Mouse (Mus musculus) erythroid progenitor cell, adult 5-6 weeks (primary cell): ENCODE results near the gene Smtnl1. TPM values are rescaled to one million over a fixed set of nuclear protein-coding genes. Genes with fewer than 3 reads are reported as not detected.
A peak's percentile ranks its signal among the peaks of the same experiment; 100 is the strongest.

Source experiments
- ATAC-seq: replicated peaks from 2 replicates; pipeline ENCODE4 v1.8.0; 2016; ENCODE audit warnings: moderate number of reproducible peaks, mild to moderate bottlenecking, moderate TSS enrichment, inconsistent platforms; ENCODE audit not compliant: poor library complexity, low FRiP score, severe bottlenecking
- total RNA-seq, 2 experiments: library from RNA; stranded (forward) in 1 of 2; stranded (reverse) in 1 of 2; fragments of 150-400 nt in 1 of 2; fragments of 186-747, 209-891 nt in 1 of 2; gene quantifications; 2 replicates each; pipeline versions ENCODE4 v1.2.3 to v1.2.4; 2015 to 2017; ENCODE audit warnings: low replicate concordance in 2 of 2

Gene Smtnl1
- total RNA-seq (2015; ENCODE audit: low replicate concordance) (not detected in 2 replicates), total RNA-seq (2017; ENCODE audit: low replicate concordance) (not detected in 2 replicates)

DNA sequence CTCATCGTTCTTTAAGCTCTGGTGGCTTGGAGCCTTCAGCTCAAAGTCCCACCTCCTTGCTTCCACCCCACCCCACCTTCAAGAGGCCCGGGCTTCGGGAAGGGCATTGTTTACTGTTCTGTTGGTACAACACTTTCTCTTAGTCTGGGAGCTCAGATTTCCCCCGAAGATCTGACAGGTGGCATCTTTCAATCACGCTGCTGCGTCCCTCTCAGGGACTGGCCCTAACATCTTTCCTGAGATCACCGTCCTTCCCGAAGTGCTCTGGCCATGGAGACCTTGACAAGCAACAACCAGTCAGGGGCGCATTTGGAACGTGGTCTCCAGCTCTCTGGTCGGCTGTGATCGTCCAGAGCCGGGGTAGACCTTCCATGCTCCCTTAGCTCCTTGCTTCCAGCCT is at the start of gene Smtnl1:
Gene Smtnl1, minus strand, starts transcription at position 101 of the 400 bp plus-strand sequence.
- no peak for ATAC-seq

DNA sequence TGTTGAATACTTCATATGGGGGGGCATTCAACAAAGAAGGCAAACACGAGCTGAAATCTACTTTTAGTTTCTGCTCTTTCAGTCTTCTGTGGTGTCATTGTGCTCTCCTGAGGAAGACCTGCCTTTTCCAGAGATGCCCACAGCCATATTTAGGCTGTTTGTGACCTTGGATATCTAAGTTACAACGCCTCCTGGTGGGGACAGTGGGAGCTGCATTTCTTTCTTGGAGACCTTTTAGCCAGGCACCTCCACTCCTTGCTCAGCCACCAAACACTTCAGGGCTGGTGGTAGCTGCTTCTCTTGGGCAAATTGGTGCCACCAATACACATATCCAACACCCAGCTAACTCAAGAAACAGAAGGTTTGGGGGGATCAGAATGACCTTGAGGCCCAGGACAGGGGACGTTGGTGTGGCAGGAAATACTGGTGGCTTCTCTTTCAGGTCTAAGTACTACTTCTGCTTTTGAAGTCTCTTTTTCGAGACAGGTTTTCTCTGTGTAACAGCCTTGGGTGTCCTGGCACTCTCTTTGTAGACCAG is 48.2 kb upstream of the Smtnl1 start:
- ATAC-seq, result 0 out of 2 replicates have a peak, but pooled peaks have one; percentile 39

DNA sequence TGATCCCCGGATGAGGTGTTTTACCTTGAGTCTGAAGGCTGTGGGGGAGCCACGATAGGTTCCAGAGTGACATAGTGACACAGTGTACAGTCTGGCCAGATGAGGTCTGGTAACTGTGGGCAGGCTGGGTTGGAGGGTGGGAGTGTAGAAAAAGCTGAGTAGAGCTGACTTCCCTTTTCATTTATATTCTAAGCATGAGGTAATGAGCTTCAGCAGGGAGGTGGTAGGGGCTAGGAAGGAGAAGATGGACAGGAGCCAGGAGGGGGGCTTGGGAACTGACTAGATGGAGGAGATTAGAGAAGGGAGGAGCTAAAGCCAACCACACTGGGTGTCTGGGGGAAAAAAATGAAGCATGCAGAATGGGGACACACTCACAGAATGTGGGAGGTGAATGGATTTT is 46.5 kb upstream of the Smtnl1 start:
- no peak for ATAC-seq

DNA sequence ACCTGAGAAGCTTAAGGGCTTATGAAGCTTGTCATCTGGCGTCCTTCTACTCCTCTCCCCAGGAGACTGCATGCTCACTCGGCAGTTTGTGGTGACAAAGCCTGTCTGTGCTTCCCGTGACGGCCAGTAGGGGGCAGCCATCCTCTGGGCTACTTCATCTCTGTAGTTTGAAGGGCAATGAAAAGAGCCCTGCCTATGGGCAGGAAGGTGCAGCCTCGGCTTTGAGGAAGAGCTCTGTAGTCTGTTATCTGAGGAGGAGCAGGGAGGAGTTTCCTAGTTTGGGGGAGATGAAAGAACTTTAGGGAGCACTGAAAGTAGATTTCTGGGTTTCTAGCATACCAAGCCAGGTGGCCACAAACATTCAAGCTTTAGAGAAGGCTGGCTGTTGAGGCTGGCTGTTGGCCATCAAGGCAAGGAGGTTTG is 46.1 kb upstream of the Smtnl1 start:
- peak; percentile 62 for ATAC-seq

DNA sequence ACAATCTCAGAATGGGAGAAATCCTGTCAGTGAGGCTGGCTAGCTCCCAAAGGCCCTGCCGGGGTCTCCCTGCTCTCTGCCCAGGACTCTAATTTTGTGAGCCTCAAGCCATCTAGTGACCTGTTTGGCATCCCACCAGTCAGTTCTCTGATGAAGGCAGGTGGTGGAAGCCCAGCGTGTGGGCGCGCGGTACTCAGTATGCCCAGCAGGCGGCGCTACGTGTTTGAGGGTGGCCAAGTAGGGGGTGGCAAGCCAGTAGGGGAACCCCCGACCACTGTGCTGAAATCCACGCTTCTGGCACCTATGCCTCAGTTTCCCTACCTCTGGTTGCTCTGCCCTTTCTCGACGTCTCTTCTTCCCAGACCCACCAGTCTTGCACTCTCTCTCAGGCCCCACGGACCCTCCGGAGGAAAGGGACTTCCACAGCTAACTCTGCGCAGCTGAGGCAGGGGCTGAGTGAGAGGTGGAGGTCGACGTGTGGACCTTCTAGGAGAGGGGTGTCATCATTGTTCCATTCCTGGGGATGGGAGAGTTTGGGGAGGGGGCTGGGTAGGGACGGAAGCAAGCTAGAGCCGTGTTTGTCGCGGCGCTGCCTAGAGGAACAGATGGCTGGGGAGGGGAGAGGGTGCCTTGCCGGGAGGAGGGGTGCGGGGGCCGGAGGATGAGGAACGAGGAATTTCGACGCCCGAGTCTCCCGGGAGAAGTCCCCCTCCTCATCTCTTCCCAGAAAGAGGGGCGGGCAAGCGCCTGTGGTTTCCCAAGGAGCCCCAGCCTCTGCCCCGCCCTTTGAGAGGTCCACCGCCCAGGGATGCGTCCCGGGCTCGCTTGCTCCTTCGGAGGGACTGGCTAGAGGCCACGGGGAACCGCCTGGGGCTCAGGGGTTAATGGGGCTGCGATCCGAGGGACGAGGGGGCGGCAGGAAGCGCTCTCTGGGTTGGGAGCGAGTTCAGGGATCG is 43.4 kb upstream of the Smtnl1 start:
- peak; percentile 23; the same call in 1 of the 2 replicates for ATAC-seq

DNA sequence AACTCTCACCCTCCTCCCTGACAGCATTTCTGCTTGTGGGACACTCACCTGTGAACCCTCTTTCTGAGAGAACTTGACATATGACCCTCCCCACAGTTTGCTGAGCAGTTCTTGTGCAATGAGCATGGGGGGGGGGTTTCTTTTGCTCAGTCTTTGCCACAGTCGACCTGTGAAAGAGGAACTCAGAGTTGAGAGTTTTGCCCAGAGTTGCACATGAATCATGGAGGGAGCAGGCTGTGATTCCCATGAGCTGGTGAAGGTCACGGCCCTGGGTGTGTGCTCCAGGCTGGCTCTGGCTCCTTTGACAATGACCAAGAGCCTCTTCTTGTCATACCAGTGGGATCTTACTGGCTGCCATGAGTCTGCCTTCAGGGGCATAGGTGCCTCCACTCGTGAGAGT is 39.8 kb upstream of the Smtnl1 start:
- no peak for ATAC-seq

DNA sequence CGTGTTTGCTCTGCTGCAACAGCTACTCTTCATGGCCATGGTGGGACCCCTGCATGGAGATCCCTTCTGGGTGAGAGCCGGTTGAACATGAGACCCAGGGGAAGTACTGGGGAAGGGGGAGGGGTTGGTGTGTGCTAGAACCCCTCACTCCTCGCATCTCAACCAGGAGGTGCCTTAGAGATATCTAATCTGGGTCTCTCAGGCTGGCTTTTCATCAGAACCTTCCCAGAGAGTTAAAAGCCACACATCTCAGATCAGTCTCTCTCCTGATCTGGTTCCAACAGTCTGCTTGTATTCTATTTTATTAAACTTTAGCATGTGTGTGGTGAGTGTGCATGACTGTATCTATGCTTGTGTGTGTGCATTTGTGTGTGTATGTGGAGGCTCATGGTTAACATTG is 39.0 kb upstream of the Smtnl1 start:
- no peak for ATAC-seq

DNA sequence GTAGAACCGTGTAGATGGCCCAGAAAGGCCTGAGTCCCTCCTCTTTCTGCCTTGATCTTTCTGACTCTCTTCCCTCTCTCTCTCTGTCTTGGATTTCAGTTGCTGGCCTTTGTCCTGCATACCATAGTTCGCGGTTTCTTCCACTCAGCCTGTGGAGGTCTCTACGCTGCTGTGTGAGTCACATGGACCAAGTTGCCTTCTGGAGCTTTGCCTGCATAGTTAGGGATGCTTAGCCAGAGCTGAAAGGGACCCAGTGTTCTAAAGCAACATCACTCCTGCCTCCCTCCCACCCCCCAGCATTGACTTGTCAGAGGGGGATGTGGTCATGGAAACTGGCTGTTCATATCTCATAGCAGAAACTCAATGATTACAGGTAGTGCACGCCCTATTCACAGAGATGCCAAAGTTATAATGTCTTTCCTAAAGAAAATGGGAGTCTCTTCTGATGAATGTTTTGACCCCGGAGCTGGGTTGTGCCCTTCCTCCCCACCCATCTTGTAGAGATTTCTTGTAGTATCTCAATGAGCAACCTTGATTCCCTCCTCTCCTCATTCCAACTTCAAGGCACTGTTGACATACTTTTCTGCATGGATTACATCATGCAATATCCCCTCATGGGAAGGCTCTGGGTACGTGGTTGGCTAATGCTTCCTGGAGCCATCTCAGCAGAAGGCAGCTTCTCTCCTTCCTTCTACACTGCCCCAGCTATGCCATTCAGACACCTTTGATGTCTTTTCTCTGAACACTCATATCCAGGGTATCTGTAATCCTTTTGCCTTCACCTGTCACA is 37.7 kb upstream of the Smtnl1 start:
- ATAC-seq, result no peak

DNA sequence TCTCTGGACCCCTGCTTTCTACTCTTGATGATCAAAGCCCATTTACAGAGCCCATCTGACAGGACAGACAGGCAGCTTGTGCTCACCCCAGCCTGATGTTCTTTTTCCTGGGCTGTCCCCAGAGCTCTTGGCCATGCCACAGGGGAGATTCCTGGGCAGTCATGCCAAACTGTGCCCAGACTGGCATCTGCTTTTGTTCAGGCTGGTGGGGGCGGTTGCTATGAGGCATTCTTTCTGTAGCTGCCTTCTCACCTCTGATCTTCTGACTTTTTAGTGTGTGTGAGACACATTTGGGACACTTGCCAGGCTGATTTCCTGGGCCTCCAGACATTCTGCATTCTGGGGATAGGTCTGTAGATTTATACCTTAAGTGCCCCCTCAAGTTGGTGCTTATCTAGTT is 36.1 kb upstream of the Smtnl1 start:
- no peak for ATAC-seq

DNA sequence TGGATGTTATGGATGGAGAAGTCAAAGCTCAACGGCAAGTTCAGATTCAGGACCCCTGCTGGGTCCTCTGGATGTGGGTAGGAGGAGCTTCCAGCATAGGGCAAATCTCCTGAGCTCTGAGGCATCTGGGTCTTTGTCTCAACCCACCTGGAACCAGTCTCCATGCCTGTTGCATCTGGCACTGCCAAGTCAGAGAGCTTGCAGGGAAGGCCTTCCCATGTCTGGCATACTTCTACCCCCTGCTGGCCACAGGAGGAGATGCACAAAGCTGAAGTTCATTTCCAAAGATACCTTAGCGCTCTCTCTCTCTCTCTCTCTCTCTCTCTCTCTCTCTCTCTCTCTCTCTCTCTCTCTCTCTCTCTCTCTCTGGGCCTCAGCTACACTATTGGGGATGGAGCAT is 33.3 kb upstream of the Smtnl1 start:
- peak; percentile 65 for ATAC-seq

DNA sequence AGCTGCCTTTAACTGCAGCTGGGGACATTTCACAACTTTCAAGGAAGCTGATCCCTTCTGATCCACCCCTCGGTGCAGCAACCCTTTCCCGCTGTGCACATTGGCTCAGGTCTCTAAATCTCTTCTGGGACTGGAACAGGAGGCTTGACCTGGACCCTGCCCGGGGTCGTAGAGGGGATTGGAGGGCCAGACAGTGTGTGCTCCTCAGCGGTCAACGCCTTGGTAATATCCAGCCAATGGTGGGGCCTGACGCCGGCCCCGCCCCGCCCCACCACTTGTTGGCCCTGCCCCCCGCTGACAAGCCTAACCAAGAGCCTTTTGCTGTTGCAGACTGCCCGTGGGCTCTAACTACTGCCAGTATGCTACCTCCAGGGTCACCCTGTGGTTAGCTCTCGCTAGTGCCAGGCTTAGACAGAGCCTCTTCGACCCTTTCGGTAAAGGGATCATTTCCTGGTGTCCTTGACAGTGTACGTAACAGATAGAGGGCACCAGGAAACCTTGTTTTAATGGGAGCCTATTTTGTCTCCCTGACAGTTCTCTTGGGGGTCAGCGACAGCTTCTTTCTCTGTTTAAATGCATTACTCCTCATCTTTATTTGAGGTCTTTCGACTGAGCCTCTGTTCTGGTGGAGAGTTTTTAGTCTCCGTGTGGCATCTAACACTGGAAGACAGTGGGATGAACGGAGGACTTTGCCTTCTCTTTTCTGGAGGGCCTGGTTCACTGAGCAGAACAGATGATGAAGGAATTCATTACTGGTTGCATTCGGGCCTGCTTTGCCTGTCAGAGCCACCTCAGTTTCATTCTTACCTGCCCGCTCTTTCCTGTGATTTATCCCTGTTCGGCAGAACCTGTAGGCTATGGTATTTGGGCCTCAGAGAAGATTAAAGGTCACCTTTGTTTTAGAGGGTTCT is 28.9 kb upstream of the Smtnl1 start:
- ATAC-seq, result no peak

DNA sequence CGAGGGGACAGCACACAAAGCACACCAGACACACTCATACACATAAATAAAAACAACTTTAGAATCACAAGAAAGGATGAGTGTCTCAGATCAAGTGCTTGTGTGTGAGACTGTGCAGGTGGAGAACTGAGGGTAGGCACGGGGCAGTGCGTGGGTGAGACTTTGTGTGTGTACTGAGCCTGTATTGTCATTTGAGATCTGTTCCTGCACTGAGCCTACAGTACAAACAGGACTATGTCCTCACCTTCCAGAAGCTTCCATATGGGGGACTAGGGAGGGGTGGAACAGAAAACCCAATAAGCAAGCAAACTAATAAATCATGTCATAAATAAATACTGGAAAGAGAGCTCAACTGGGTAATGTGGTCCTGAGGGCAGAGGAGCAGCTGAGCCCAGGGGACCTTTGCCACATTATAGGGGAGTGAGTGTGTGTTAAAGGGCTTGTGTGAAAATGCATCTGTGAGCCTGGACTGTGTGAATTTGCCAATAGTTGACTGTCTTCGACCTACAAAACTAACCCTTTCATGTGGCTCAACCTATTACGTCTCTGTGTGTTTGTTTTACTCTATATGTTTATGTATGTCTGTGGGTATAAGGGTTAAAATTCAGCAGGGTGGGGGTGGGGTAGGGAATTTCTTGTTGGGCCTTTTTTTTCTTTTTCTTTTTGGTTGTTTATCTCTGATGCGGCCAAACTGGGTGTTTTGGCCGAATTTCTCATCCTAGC is 28.1 kb upstream of the Smtnl1 start:
- no peak for ATAC-seq

DNA sequence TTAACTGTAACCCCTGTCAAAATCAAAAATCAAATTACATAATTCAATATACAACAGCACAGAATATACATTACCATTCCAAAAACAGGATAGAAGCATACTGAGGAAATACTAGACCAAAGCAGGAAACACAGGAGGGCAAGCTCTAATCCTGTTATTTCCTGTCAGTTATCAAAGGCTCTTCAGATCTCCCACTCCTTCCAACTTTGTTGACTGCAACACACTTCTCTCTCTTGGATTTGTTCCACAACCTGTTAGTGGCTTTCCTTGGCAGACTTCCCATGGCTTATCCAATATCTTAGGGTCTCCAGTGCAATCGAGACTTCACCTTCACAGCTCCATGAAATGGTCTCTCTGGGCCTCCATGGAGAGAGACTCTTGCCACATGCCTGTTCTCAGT is 22.8 kb upstream of the Smtnl1 start:
- ATAC-seq, result no peak

DNA sequence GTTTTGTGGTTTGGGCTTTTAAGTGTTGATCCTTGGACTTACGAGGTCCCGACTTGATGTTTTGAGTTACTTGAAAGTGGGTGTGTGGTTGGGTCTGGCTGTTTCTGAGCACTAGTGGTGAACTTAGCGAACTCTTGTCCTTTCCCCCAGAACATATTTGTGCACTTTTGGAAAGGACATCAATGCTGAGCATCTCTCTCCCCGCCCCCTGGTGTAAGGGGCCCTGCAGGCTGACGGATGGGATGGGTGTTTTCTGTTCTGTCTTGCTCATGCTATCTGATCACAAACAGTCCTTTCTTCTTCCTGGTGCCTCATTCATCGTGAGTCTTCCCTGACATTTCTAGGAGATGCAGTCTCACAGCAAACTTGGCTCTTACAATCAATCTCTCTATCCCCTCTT is 21.2 kb upstream of the Smtnl1 start:
- no peak for ATAC-seq

DNA sequence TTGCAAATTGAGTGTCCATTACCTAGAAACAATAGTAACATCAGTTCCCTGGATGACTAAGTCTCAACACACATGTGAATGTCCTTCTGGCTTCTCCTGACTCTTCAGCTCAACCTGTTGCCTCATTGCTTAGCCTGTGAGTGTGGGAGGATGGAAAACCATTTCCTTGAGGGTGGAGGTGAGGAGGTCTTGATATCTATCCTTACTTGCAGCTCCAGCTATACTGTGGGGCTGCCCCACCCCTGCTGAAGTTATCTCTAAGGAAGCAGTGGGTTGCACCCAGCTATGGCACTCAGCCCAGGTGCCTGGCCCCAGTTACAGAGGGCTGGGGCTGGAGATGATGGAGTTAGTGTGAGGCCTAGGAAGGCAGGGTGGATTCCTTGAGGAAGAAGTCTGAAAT is 19.5 kb upstream of the Smtnl1 start:
- peak; percentile 81 for ATAC-seq

DNA sequence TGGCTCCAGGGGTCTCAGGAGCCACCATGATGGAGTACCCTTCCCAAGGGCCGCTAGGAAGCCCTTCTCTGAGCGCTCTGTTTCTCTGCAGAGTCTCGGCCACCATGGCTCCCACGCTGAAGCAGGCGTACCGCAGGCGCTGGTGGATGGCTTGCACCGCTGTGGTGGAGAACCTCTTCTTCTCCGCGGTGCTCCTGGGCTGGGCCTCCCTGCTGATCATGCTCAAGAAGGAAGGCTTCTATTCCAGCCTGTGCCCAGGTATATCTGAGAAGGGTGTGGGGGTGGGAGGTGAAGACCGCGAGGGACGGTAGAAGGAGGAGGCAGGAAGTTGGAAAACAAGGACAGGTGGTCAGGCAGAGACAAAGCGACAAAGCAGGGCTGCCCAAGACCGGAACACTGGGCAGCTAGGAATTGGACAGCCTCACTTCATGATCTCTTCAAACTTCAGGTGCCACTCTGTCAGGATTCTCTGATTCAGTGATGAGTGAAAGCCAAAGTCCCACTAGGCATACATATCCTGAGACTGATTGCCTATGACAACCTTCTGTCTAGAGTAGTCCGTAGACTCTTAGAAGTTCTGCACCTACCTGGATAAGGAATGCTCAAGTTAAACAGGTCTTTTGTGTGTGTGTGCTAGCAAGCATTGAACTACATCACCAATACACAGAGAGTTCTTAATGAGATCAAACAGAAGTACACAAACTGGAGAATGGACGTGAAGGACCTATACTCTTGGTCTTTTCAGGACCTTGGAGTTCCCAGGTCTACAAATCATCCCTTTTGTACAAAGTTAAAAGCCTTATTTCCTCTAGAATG is 18.5 kb upstream of the Smtnl1 start:
- ATAC-seq, result peak; percentile 8; the same call in 1 of the 2 replicates

DNA sequence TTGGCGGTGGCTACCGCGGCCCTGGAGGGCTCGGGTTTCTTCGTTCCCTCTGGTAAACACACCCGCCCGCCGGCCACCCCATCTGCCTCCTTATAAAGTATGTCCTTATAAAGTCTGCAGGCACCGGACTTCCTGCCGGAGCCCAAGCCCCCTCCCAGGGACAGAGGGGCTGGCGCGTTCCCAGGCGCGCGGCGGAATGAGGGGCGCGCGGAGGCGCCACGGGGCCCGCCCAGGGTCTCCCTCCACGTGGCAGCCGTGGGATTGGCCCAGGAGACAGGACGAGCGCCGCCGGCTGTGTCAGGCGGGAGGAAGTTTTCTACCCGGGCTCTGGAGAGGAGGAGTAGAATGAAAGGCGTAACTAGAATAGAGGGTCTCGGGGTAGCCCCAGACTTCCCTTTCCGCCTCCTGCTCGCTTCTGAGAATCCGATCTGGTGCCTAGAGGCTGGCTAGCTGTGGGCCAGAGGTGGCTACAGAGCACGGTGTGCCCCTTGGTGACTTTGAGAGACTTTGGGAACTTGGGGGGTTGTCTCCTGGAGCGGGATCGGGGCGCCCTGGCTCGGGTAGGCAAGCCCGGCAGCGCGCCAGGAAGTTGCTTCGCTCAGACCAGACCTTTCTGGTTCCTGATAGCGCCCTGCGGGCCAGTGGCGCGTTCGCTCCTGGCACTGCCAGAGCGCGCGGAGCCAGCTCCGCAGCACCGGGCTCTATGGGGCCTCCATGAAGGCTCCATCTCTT is 17.7 kb upstream of the Smtnl1 start:
- ATAC-seq, result peak; percentile 53
